Mouse (Mus musculus) midbrain, embryonic 15.5 days (tissue): ENCODE results near the gene Bmpr1a. TPM values are rescaled to one million over a fixed set of nuclear protein-coding genes. Genes with fewer than 3 reads are reported as not detected.

Source experiments
- ATAC-seq: fragments of 200-750 bp; cut with Nextera tagmentation; replicated peaks from 2 replicates; pipeline ENCODE4 v1.8.0; 2017; ENCODE audit warnings: moderate TSS enrichment
- H3K27ac ChIP-seq: fragments of 300-500 bp; sonication (generic); 2 replicates; pipeline ENCODE4 v1.5.1; 2015; ENCODE audit warnings: mild to moderate bottlenecking, inconsistent platforms
- H3K27me3 ChIP-seq: fragments of 300-500 bp; sonication (generic); replicated peaks from 2 replicates; pipeline ENCODE4 v1.6.1; 2015; ENCODE audit warnings: inconsistent platforms
- H3K36me3 ChIP-seq: fragments of 300-500 bp; sonication (generic); replicated peaks from 2 replicates; pipeline ENCODE4 v1.6.1; 2015; ENCODE audit warnings: inconsistent platforms
- H3K4me1 ChIP-seq: fragments of 300-500 bp; sonication (generic); 2 replicates; pipeline ENCODE4 v1.6.1; 2015; ENCODE audit warnings: inconsistent platforms
- H3K4me2 ChIP-seq: fragments of 300-500 bp; sonication (generic); 2 replicates; pipeline ENCODE4 v1.6.1; 2015; ENCODE audit warnings: inconsistent platforms, mild to moderate bottlenecking, moderate library complexity
- H3K4me3 ChIP-seq: fragments of 300-500 bp; sonication (generic); 2 replicates; pipeline ENCODE4 v1.5.1; 2015; ENCODE audit warnings: mild to moderate bottlenecking, inconsistent platforms
- H3K9ac ChIP-seq: fragments of 300-500 bp; sonication (generic); 2 replicates; pipeline ENCODE4 v1.6.1; 2015; ENCODE audit warnings: mild to moderate bottlenecking, inconsistent platforms
- H3K9me3 ChIP-seq: fragments of 300-500 bp; sonication (generic); 2 replicates; pipeline ENCODE4 v1.6.1; 2016; ENCODE audit warnings: inconsistent platforms
- WGBS: fragments of 180-500 bp; shearing (Covaris S2); methylation state at CpG from one replicate; pipeline ENCODE4 v1.1.7; 2015; ENCODE audit warnings: mixed read lengths; 5-methylcytosine and 5-hydroxymethylcytosine counted together
- polyA plus RNA-seq: library from polyadenylated mRNA; unstranded; fragments of >200 nt; fragmentation: Nextera tagmentation; extraction: Ambion mirVana; gene quantifications from 2 replicates; pipeline ENCODE4 v1.2.1, GENCODE M21; 2015

The Bmpr1a gene
- polyA plus RNA-seq, 1 experiment from 2014 or later, result 15.2 TPM

- Histone ChIP-seq H3K27me3 (no peaks in the 10 kb centered on the region), H3K4me2 (no peak overlapping the region), H3K27ac (no peak overlapping the region), H3K9me3 (no peaks in the 10 kb centered on the region), H3K9ac (no peak overlapping the region), H3K4me3 (no peak overlapping the region), H3K36me3 (peaks cover 3% of the 10 kb centered on the region; the same call in 1 of the 2 replicates), H3K4me1 (no peaks in the 10 kb centered on the region)
- WGBS, result 96% methylated on average over 3 of the region's 3 CpGs
- ATAC-seq, result no peak
Observed at GRCm38 (mm10) chr14:34400021-34400420, 103.1 kb downstream of the Bmpr1a start.

- Histone ChIP-seq H3K4me2 (no peak overlapping the region), H3K27ac (no peak overlapping the region), H3K9me3 (no peaks in the 10 kb centered on the region), H3K27me3 (no peaks in the 10 kb centered on the region), H3K36me3 (peaks cover 3% of the 10 kb centered on the region; the same call in 1 of the 2 replicates), H3K9ac (no peak overlapping the region), H3K4me1 (no peaks in the 10 kb centered on the region), H3K4me3 (no peak overlapping the region)
- WGBS, result 95% methylated on average over 6 of the region's 6 CpGs
- ATAC-seq, result no peak
Observed at GRCm38 (mm10) chr14:34399301-34399700, 103.8 kb downstream of the Bmpr1a start.

- Histone ChIP-seq H3K4me1 (no peaks in the 10 kb centered on the region), H3K27ac (no peak overlapping the region), H3K9me3 (no peaks in the 10 kb centered on the region), H3K9ac (no peak overlapping the region), H3K4me2 (no peak overlapping the region), H3K4me3 (no peak overlapping the region), H3K36me3 (no peaks in the 10 kb centered on the region; the same call in 1 of the 2 replicates), H3K27me3 (no peaks in the 10 kb centered on the region)
- ATAC-seq, result no peak
- 91% methylated on average over 21 of the region's 21 CpGs for WGBS
Observed at GRCm38 (mm10) chr14:34398901-34399300, 104.2 kb downstream of the Bmpr1a start.

GRCm38 (mm10) chr14:34397871-34398270 is 105.3 kb downstream of the Bmpr1a start:
- ATAC-seq, result no peak
- Histone ChIP-seq H3K4me2 (no peak overlapping the region), H3K36me3 (no peaks in the 10 kb centered on the region; the same call in 1 of the 2 replicates), H3K4me3 (no peak overlapping the region), H3K27ac (no peak overlapping the region), H3K4me1 (no peaks in the 10 kb centered on the region), H3K9ac (no peak overlapping the region), H3K27me3 (no peaks in the 10 kb centered on the region), H3K9me3 (no peaks in the 10 kb centered on the region)
- WGBS, result 95% methylated on average over 5 of the region's 5 CpGs

- Histone ChIP-seq H3K4me3 (no peak overlapping the region), H3K4me2 (no peak overlapping the region), H3K27me3 (no peaks in the 10 kb centered on the region), H3K9ac (no peak overlapping the region), H3K36me3 (no peaks in the 10 kb centered on the region), H3K4me1 (no peaks in the 10 kb centered on the region), H3K9me3 (no peaks in the 10 kb centered on the region), H3K27ac (no peak overlapping the region)
- no peak for ATAC-seq
- 30% methylated on average over 4 of the region's 4 CpGs for whole genome bisulfite sequencing
Observed at GRCm38 (mm10) chr14:34393295-34393694, 109.8 kb downstream of the Bmpr1a start.

- Histone ChIP-seq H3K27ac (no peak overlapping the region), H3K4me2 (no peak overlapping the region), H3K9ac (no peak overlapping the region), H3K9me3 (no peaks in the 10 kb centered on the region), H3K36me3 (no peaks in the 10 kb centered on the region), H3K4me3 (no peak overlapping the region), H3K4me1 (peaks cover 9% of the 10 kb centered on the region; the same call in 1 of the 2 replicates), H3K27me3 (no peaks in the 10 kb centered on the region)
- 94% methylated on average over 9 of the region's 9 CpGs for WGBS
- ATAC-seq, result no peak
Observed at GRCm38 (mm10) chr14:34382921-34383704, 120.0 kb downstream of the Bmpr1a start.

GRCm38 (mm10) chr14:34378560-34379331 is 124.4 kb downstream of the Bmpr1a start:
- Histone ChIP-seq H3K9ac (no peak overlapping the region), H3K27ac (no peak overlapping the region), H3K4me3 (no peak overlapping the region), H3K4me1 (peaks cover 9% of the 10 kb centered on the region; the same call in 1 of the 2 replicates), H3K36me3 (no peaks in the 10 kb centered on the region), H3K9me3 (no peaks in the 10 kb centered on the region), H3K4me2 (no peak overlapping the region), H3K27me3 (no peaks in the 10 kb centered on the region)
- 49% methylated on average over 11 of the region's 11 CpGs for WGBS
- peak; percentile 46 for ATAC-seq

- Histone ChIP-seq H3K9ac (no peak overlapping the region), H3K27me3 (no peaks in the 10 kb centered on the region), H3K36me3 (no peaks in the 10 kb centered on the region), H3K4me2 (no peak overlapping the region), H3K4me3 (no peak overlapping the region), H3K27ac (no peak overlapping the region), H3K4me1 (peaks cover 9% of the 10 kb centered on the region; the same call in 1 of the 2 replicates), H3K9me3 (no peaks in the 10 kb centered on the region)
- WGBS, result 79% methylated on average over 4 of the region's 4 CpGs
- ATAC-seq, result no peak
Observed at GRCm38 (mm10) chr14:34377121-34377520, 126.0 kb downstream of the Bmpr1a start.

GRCm38 (mm10) chr14:34375941-34376340 is 127.2 kb downstream of the Bmpr1a start:
- H3K4me1 ChIP-seq, result peaks cover 9% of the 10 kb centered on the region; the same call in 1 of the 2 replicates
- H3K9ac ChIP-seq, result no peak overlapping the region
- no peak for ATAC-seq
- H3K27ac ChIP-seq, result no peak overlapping the region
- no peak overlapping the region for H3K4me3 ChIP-seq
- H3K4me2 ChIP-seq, result no peak overlapping the region
- WGBS, result 84% methylated on average over 5 of the region's 5 CpGs
- no peaks in the 10 kb centered on the region for H3K9me3 ChIP-seq
- no peaks in the 10 kb centered on the region for H3K27me3 ChIP-seq
- no peaks in the 10 kb centered on the region for H3K36me3 ChIP-seq

- Histone ChIP-seq H3K27ac (no peak within 1 kb of the TSS), H3K4me2 (no peak within 1 kb of the TSS), H3K4me3 (no peak within 1 kb of the TSS), H3K9me3 (no peaks in the 10 kb centered on the region), H3K4me1 (peaks cover 9% of the 10 kb centered on the region; the same call in 1 of the 2 replicates), H3K36me3 (no peaks in the 10 kb centered on the region), H3K27me3 (no peaks in the 10 kb centered on the region), H3K9ac (no peak within 1 kb of the TSS)
- ATAC-seq, result no peak
- 81% methylated on average over 13 of the region's 13 CpGs for WGBS
Observed at GRCm38 (mm10) chr14:34375415-34375904, 127.7 kb downstream of the Bmpr1a start, which contains the start of gene Mmrn2. Gene Mmrn2 (plus strand): TSS chr14:34375465.

GRCm38 (mm10) chr14:34374577-34374976 is 128.6 kb downstream of the Bmpr1a start, which contains the start of gene Sncg:
Gene Sncg (minus strand): TSS chr14:34374789.
- 52% methylated on average over 10 of the region's 10 CpGs for WGBS
- Histone ChIP-seq H3K27me3 (no peaks in the 10 kb centered on the region), H3K4me2 (no peak within 1 kb of the TSS), H3K4me3 (no peak within 1 kb of the TSS), H3K27ac (no peak within 1 kb of the TSS), H3K36me3 (no peaks in the 10 kb centered on the region), H3K4me1 (peaks cover 9% of the 10 kb centered on the region; the same call in 1 of the 2 replicates), H3K9me3 (no peaks in the 10 kb centered on the region), H3K9ac (no peak within 1 kb of the TSS)
- ATAC-seq, result no peak

- no peak overlapping the region for H3K4me2 ChIP-seq
- H3K27ac ChIP-seq, result no peak overlapping the region
- H3K36me3 ChIP-seq, result no peaks in the 10 kb centered on the region
- no peaks in the 10 kb centered on the region for H3K9me3 ChIP-seq
- H3K27me3 ChIP-seq, result no peaks in the 10 kb centered on the region
- no peak overlapping the region for H3K4me3 ChIP-seq
- no peak for ATAC-seq
- WGBS, result 79% methylated on average over 6 of the region's 6 CpGs
- no peak overlapping the region for H3K9ac ChIP-seq
- H3K4me1 ChIP-seq, result peaks cover 4% of the 10 kb centered on the region; the same call in 1 of the 2 replicates
Observed at GRCm38 (mm10) chr14:34373581-34373980, 129.6 kb downstream of the Bmpr1a start.
